In genomic region chr17:47545154-47545553, GRCm38 (mm10) we compare ENCODE assay signal across 26 mouse cellular contexts.
"Had no signal": no experiment of that assay in that cellular context is flagged by ENCODE, and none has a peak within 500 bp of the region (broad histone marks: within the 10 kb centered on the region; RNA-seq: fewer than 3 reads in every experiment).

No protein-coding gene starts in this region.

- H3K27ac ChIP-seq: limb, embryonic 10.5 days; limb, embryonic 12.5 days; limb, embryonic 13.5 days; limb, embryonic 15.5 days; liver, embryonic 12.5 days; liver, embryonic 13.5 days; liver, embryonic 14.5 days; liver, embryonic 15.5 days; macrophage; midbrain, embryonic 10.5 days; midbrain, embryonic 12.5 days; midbrain, embryonic 13.5 days; midbrain, embryonic 15.5 days had no signal

- DNase-seq: left cerebral cortex, postnatal 4 days; liver; liver, embryonic 13.5 days; liver, postnatal 0 days; lung, adult 18-20 months; lung, postnatal 14 days; lung, postnatal 36 days; lung, postnatal 4 days had no signal

- H3K4me1 ChIP-seq: midbrain, embryonic 12.5 days; midbrain, embryonic 13.5 days; midbrain, embryonic 15.5 days had no signal

- H3K9me3 ChIP-seq: limb, embryonic 10.5 days; limb, embryonic 12.5 days; limb, embryonic 13.5 days; limb, embryonic 15.5 days; liver, embryonic 12.5 days; liver, embryonic 13.5 days; liver, embryonic 15.5 days; lung, embryonic 15.5 days; megakaryocyte, embryonic 14.5 days; midbrain, embryonic 10.5 days; midbrain, embryonic 12.5 days; midbrain, embryonic 13.5 days; midbrain, embryonic 15.5 days had no signal

- H3K9ac ChIP-seq: limb, embryonic 12.5 days; limb, embryonic 13.5 days; limb, embryonic 15.5 days; liver, embryonic 12.5 days; liver, embryonic 13.5 days; liver, embryonic 14.5 days; liver, embryonic 15.5 days; liver, postnatal 0 days; midbrain, embryonic 12.5 days; midbrain, embryonic 13.5 days; midbrain, embryonic 15.5 days had no signal

- H3K36me3 ChIP-seq: limb, embryonic 10.5 days; limb, embryonic 12.5 days; limb, embryonic 13.5 days; limb, embryonic 15.5 days; liver, embryonic 12.5 days; liver, embryonic 13.5 days; liver, embryonic 15.5 days; lung, embryonic 15.5 days; midbrain, embryonic 10.5 days; midbrain, embryonic 12.5 days; midbrain, embryonic 13.5 days; midbrain, embryonic 15.5 days had no signal

- H3K4me3 ChIP-seq: limb, embryonic 10.5 days; limb, embryonic 12.5 days; limb, embryonic 13.5 days; limb, embryonic 15.5 days; liver, embryonic 12.5 days; liver, embryonic 13.5 days; liver, embryonic 15.5 days; lung, embryonic 15.5 days; megakaryocyte, embryonic 14.5 days; midbrain, embryonic 10.5 days; midbrain, embryonic 12.5 days; midbrain, embryonic 13.5 days; midbrain, embryonic 15.5 days; myocyte had no signal

- ATAC-seq: liver, embryonic 12.5 days; liver, postnatal 0 days; lung, postnatal 0 days; midbrain, embryonic 13.5 days; midbrain, embryonic 15.5 days had no signal

- H3K27me3 ChIP-seq: limb, embryonic 12.5 days; limb, embryonic 13.5 days; limb, embryonic 15.5 days; liver, embryonic 12.5 days; liver, embryonic 13.5 days; liver, embryonic 15.5 days; lung, embryonic 15.5 days; megakaryocyte, embryonic 14.5 days; midbrain, embryonic 12.5 days; midbrain, embryonic 13.5 days; midbrain, embryonic 15.5 days had no signal

- H3K4me2 ChIP-seq: limb, embryonic 12.5 days; limb, embryonic 13.5 days; limb, embryonic 15.5 days; liver, embryonic 11.5 days; liver, embryonic 12.5 days; liver, embryonic 13.5 days; liver, embryonic 15.5 days; midbrain, embryonic 11.5 days; midbrain, embryonic 12.5 days; midbrain, embryonic 13.5 days; midbrain, embryonic 15.5 days had no signal
